Mouse (Mus musculus) 3134 (cell line): ENCODE results near the gene Dagla.

Experiments used
- DNase-seq: peaks from one replicate; pipeline ENCODE4 v3.0.0-alpha.2; 2011; ENCODE audit warnings: low spot score; ENCODE audit not compliant: insufficient read length; ENCODE audit errors: extremely low read depth

The Dagla gene

DNA sequence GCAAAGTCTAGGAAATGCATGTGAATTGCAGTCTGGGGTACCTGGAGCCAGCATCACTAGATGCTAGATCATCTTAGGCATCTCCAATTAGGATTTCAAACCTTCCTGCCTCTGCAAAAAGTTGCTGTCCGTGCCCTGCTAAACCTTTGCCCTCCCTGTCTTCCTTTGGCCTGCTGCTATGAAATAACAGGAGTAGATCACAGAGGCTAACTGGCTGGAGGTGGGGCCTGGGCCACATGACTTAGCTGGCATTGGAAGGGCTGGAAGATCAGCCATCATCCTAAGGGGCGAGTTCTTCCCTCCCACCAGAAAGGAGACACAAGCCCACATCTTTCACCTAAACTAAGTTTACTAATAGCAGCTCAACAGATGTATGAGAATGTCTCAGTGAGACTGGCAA, 4.3 kb upstream of the Dagla start:
- no peak for DNase-seq

DNA sequence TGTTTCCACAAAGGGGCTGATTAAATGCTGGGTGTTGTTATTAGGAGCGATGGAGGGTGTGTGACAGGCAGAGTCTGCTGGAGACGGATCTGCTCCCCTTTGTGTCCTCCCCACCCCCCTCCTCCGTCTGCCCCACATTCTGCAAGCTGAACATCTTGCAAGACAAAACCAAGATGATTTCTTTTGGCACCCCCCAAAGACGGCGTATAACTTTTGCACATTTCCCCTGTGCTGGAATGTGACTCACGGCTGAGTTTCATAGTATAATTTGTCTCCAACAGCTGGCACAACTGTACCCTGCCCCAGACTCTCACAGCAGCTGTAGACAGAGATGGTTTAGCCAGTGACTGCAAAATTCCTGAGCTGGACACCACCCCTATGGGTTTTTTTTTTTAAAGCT, 3.3 kb upstream of the Dagla start:
- DNase-seq: no peak

DNA sequence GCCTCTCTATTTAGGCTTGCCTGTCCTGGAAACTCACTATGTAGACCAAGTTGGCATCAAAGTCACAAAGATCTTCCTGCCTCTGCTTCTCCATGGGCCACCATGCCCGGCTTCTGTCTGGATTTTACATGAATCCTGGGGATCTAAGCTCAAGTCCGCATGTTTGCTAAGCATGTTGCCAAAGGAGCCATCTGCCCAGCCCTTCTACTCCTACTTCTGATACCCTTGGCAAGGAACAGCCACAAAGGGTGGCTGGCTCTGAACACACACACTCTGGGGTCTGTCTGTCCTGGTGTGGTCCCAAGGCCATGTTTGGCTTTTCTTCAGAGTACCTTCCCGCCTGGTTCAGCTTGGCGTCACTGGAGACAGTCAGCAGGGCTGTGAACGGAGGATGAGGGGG, 2.7 kb upstream of the Dagla start:
- no peak for DNase-seq

DNA sequence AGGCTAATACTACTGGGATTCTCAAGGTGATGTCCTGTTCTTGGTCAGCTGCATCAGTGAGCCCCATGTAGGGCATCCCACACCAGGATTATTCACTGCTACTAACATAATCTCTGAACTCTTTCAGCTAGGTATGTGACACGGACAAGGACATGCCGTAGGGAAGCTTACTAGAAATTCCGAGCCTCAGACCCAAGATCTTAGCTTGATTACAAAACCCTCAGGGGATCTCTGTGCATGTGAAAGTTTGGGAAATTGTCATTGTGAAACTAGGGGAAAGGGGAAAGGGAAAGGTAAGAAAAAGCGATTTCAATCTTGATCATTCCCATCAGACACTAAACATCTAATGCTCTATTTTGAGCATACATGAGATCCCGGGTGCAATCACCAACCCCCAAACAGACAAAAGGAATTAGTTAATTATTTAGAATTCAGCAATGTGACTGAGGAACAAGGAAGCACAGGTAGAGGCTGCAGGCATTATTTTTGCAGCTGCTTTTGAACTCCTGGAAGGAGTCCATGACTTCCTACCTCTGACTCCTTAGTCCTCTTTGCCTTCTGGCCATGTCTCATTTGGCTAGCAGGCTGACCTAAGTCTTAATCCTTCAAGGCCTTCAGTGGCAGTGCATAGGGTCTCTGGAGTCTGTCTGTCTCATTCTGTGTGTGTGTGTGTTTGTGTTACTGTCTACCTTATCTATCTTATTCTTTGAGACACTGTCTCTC, 2.0 kb upstream of the Dagla start:
- no peak for DNase-seq

DNA sequence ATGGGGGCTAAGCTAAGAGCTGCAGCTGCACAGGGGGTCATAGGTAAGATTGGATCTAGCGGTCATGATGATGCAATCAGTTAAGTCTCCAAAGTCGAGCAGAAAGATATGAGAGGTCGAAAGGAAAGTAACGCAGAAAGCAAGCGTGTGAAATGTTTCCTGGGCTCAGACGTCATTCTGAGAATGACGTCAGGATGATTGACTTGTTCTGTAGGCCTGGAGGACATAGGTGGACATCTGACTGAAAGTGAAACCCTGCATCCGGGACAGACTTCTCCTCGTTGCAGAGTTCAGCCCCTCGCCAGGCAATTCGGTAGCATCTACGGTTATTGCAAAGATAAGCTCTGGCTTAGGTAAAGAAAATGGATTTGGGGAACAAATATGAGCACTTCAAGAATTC, 963 bp upstream of the Dagla start:
- no peak for DNase-seq

DNA sequence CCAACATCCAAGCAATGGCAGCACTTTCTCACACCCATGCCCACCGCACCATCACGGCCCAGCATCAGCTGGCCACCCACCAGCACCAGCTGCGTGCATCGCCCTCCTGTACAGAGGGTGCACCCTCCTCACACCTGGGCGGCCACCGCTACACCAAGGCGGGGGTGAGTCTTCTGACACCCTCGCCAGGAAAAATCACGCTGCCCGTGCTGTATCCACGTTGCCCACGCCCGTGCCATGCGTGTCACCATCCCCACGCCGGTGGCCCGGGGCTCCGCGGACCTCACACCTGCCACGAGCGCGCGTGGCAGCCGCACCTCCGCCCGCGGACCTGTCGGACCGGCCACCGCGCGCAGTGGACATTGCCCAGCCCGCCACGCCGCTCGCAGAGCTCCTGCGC, 282 bp downstream of the Dagla start:
- no peak for DNase-seq

DNA sequence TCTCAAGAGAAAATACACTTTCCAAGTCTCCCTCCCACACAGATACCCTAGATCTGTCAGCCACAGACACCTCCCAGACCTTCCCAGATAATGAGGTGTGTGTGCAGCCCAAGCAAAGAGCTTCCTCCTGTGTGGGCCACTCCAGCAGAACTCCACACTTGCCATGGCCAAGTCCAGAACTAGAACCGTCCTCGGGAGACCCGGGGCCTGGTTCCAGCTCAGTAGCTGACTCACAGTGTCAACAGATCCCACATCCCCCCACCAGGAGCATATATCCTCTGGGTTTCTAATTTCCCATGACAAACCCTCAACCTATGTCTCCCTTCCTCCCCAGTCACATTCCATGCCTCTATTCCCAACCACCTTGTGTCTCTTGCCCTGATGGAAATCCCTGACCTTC, 1.8 kb downstream of the Dagla start:
- DNase-seq: no peak

DNA sequence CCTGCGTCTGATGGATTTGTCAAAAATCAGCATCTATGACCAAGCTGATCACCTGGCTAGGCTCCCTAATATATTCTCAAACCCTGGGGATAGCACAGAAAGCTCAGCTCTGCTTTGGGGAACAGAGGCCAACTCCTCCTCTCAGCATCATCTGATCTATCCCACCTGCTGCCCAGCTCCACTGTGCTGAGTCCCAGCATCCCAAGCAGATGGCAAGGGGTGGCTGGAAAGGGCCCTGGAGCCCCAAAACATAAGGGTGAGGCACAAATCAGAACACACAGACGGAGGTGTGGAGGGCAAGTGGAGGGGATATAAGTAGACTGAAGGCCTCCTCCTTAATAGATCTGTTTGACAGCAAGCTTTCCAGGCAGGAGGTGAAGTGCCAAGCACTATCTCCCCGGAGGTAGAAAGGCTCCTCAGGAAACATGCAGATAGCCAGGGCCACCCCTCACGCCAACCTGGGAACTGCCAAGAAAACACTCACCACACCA, 2.8 kb downstream of the Dagla start:
- no peak for DNase-seq

DNA sequence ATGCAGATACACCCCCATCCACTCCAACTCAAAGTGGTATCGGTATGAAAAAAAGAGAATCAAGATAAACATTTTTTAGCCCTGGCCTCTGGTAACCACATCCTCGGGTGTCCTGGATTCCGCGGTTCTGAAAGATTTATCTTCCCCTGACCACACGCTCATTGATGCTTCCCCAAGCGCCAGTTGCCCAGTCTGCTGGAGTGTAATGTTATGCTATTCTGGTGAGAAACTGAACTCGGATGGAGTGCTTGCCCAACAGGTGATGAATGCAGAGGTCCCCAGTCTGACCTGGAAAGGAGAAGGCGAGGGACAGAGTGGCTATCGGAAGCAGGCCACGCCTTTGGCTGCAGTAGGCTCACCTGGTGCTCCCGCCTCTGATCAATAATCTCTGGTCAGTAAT, 3.4 kb downstream of the Dagla start:
- DNase-seq: peak; percentile 51

DNA sequence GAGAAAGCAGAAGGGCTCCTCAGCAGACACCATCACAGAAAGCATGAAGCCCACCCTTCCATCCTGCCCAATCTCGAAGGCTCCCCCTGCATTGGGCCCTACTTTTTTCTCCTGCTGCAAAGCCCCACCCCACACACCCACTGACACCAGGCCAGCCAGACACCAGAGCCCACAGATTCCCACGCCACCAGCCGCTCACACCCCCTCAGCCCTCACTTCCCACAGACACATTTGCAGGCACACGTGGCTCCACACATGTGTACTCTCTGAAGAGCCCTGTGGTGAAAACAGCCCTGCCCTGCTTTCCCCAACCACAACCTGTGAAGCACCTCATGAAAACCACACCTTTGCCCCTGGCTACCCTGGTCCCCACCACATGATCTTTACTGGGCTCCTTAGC, 3.9 kb downstream of the Dagla start:
- DNase-seq: peak; percentile 46

DNA sequence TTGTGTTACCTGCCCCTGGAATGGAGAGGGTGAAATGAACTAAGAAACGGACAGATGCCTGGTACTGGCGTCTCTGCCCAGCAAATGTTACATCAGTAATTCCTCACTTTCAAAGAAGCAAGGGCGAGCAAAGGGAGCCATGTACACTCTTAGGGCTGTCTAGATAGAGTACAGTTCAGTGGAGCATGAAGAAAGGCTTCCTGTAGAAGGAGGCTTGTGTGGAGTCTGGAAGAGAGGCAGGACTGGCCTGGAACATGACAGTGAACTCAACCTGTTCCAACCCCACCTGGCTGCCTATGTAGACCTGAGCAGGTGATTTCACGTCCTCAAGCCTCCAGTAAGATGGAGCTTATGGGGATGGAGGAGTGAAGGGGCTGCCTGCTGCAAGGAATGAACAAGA, 6.4 kb downstream of the Dagla start:
- DNase-seq: no peak

DNA sequence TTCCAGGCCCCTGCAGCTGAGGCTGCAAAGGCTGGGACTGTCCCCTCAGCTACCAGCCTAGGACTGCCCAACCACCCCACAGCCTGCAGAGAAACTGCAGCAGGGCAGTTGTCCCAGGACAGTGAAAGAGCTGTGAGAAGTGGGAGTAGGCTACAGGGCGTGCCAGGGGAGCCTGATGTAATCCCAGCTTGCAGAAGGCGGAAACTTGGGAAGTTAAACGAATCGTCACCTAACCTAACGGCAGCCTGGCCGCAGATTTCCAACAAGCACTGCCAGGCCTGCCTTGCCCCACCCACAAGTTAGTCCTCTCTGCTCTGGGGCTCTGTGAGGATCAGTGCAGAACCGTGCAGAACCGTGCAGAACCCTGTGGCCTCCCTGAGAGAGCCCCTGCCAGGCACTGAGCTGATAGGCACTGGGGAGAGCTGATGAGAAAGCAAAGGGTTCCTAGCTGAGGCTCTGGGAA, 7.6 kb downstream of the Dagla start:
- peak; percentile 83 for DNase-seq

DNA sequence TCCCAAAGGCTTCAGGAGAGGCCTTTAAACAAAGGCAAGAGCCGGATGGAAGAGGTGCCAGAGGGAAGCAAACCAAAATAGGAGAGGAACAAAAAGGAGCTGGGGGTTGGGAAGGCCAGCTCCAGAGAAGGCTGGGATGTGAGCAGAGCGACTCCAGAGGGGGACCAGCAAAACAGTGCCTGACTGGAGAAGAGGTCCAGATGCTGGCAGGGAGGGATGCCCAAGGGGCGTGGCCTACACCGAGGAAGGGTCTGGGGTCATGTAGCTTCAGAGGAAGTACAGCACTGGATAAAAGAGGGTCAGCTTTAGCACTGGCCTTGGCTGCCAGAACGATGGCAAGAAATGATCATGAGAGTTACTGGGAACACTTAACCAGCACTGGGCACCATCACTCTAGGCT, 8.4 kb downstream of the Dagla start:
- no peak for DNase-seq

DNA sequence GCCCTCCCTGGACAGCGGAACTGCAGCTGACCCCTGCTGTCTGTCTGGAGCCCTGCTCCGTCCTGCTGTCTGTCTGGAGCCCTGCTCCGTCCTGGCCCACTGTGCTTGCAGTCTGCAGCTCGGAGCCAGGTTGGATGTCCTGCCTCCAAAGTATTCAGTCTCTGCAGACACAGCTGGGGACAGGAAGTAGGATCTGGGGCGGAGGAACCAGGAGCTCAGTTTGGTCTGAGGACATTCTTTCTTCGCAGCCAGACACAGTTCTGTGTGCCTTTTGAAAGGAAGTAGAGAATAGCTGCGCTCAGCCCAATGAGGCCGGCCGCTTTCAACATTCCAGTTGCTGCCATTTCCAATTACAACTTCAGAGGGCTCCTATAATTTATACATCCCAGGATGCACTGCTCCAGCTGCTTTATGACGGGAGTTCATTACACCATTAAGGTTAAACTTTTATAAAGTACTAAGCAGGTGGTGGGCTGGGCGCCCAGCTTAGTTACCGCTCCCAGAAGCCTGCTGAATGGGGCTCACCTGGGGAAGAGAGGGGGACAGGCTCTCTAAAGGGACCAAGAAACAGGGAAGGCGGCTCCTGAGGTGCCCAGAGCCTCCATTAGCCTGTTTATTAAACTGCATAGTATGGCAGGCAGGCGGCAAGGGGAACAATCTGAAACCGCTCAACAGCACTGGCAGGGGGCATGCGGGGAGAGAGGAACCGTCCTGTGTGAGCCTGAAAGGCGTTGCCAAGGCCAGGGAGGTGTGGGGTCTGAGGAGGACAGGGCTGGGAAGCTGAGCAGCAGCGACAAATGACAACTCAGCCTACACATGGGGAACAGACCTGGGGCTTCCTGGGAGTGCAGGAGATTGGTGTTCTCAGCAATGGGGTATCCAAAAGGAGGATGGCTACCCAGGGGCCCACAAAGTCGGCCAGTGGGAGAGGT, 9.8 kb downstream of the Dagla start:
- no peak for DNase-seq

DNA sequence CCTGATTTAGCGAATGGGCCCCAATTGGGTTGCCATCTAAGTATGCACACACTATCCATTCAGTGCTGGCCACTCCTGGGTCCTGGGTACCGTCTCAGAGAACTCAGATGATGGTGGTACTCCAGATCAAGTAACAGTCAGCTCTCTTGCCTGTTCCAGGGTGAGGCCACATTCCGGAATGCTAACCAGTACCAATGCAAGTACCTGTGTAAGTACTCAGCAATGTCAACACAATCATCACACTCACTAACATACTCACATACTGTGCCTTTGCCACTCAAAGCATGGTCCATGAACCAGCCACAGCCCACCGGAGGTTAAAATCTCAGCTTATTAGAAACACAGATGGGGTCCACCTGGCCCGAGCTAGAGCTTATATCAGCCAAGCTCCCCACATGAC, 10.7 kb downstream of the Dagla start:
- DNase-seq: no peak

DNA sequence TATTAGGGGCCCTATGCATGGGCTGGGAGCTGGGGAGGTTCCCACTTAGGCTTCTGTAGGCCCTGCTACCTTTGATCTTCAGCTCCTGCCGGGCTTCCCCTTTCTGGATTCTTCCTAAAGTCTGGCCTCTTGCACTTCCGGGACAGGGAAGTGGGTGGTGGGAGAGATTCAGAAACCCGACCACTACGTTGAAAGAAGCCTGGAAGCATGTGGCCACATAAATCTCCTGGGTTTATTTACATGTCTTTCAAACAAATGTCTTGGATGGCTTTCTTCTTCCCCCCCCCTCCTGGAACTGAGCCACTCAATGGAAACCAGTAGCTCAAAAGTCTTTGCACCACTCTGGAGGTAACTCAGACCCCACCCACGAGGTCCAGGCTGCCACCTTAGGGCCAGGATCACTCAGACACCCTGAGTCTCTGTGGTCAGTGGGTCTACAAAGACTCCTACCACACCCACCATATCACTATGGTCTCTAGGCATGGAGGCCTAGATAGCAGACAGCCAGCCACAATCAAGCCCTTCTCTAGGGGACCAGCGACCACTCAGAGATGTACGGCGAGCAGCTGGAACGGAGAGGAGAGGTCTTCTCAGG, 12.7 kb downstream of the Dagla start:
- DNase-seq: no peak

DNA sequence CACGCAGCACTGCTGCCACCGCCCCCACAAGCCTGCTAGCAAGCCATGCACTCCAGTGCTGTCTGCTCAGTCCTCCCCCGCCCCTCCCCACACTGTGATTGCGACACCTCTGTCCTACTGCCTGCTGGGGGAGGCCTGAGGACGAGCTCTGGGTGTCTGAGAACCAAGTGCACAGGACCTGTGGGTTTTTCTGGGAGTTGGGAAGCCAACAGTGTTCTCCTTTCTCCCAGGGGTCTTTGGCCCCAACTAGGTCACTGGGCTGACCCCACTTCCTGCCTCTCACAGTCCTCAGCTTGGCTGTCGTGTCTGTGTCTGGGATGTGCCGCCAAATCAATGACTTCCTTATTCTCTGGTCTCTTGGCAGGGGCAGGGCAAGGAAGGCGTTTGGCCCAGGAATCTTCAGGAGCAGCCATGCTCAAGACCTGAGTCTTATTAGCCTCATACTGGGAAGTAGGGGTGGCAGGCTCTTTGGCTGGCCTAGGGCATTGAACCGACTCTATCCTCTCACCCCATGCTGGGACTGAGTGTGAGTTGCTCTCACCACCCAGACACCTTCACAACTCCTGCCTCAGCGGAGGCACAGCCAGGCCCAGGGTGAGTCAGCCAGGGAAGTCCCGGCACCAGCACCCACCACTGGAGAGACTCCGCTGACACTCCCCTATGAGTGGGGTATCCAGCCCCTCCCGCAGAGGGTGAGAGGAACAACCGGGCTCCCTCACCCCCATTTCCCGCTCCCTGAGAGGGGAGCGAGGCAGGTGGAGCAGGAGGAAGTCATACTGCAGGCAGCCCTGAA, 14.3 kb downstream of the Dagla start:
- DNase-seq: peak; percentile 78

DNA sequence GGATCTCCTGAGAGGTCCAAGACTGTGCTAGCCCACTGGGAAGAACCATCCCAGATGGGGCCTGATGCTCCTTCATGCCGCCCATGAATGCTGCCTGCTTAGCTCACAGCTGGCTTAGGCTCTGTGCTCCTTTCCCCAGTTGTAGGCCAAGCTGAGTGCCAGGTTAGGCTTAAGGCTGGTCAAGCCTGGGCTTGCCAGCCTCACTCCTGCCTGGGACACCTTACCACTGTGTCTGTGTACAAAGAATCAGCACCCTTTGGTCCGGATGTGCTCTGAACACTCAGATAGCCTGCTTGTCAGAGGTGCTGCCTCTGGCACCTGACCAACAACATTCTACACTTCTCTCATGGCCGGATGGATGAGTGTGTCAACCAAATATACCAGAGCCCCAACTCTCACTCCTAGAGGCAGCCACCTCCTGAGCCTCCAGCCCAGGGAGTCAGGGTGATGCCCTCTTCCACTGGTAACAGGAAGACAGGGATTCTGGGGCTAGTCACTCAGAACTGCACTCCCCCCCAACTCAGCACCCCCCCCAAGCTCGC, 15.0 kb downstream of the Dagla start:
- DNase-seq: no peak

DNA sequence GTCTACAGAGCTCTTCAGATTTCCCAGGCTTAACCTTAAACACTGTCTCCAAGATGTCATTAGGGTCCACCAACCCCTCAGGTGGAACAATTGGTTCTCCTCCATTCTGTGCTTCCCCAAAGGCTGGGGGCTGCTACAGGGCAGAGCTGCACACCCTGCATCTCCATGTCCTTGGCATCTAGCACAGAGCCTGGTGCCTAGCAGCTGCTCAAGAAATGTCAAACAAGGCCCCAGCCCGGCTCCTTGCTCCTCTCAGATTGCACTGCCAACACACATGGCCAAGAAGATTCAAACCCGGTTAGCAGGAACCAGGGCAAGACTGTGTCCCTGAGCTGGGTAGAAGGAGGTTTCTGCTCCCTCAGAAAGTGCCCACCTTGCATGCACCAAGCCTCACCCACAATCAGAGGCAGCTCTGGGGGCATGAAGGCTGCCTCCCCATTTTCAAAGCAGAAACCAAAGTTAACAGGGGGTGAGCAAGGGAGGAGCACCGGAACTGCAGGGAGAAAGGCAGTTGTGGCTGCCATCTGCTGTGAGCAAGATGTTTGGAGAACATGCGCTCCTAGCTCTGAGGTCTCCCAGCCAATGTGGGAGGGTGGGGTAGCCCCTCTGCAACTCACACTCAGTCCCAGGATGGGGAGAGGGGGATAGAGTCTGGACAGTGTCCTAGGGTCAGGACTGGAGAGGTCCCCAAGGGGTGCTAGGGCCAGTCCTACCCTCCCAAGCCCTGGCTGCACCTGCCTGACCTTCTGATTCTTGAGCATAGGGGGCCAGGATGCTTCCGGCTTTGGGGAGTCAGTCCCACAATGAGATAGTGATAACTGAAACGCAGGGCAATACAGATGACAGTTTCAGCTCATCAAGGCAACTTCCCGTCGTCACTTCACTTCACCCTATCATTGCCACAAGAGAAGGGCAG, 16.3 kb downstream of the Dagla start:
- no peak for DNase-seq
